Comparison of ENCODE assay signal across 8 mouse cellular contexts in genomic region chr17:28485977-28486400, GRCm38 (mm10). TPM values are rescaled to one million over a fixed set of nuclear protein-coding genes. Genes with fewer than 3 reads are reported as not detected.
DNase-seq lines count a peak whose midpoint lies in the region; ATAC-seq lines count a peak whose summit lies in the region.

No protein-coding gene starts in this region.

- no peaks in the 10 kb centered on the region for H3K36me3 ChIP-seq in hindbrain, embryonic 15.5 days

- WGBS in hindbrain, embryonic 15.5 days: 0% methylated on average over 39 of the region's 58 CpGs

- H3K9ac ChIP-seq in hindbrain, embryonic 15.5 days: peak overlapping the region; percentile 78

- peak; percentile 99 for ATAC-seq in hindbrain, embryonic 15.5 days (ENCODE audit: low FRiP score, low read depth)

- peak; percentile 87 for DNase-seq in WW6 (ENCODE audit: low read depth, low spot score)
- peak; percentile 98 for DNase-seq in cerebellum, postnatal 36 days
- peak; percentile 97 for DNase-seq in frontal cortex, postnatal 36 days (ENCODE audit: low spot score in 2 of 2)
- DNase-seq in layer of hippocampus, postnatal 36 days: peak; percentile 96 to 99
- peak; percentile 99 for DNase-seq in lung, postnatal 25 days (ENCODE audit: low spot score)
- peak; percentile 99 for DNase-seq in retina, embryonic 14.5 days (ENCODE audit: low spot score)
- DNase-seq in thymus, postnatal 36 days: peak; percentile 97 to 98

- H3K9me3 ChIP-seq in hindbrain, embryonic 15.5 days: no peaks in the 10 kb centered on the region

- H3K4me2 ChIP-seq in hindbrain, embryonic 15.5 days: peak overlapping the region; percentile 78

- H3K4me1 ChIP-seq in hindbrain, embryonic 15.5 days (replicated peaks): peaks cover 20% of the 10 kb centered on the region

- peak overlapping the region; percentile 85 for H3K27ac ChIP-seq in hindbrain, embryonic 15.5 days (replicated peaks)

- peak overlapping the region; percentile 95 for H3K4me3 ChIP-seq in hindbrain, embryonic 15.5 days

- H3K27me3 ChIP-seq in hindbrain, embryonic 15.5 days: no peaks in the 10 kb centered on the region

RNA-seq across cellular contexts. Expression of gene Fkbp5, which starts 31.3 kb away (rescaled TPM):
- 31.5 and 32.5 TPM in 2 replicates for polyA plus RNA-seq in hindbrain, embryonic 15.5 days (2015; fragmentation: Nextera tagmentation; extraction: Ambion mirVana)
- 10 to 100 TPM; 67.0 to 92.3 TPM for total RNA-seq in layer of hippocampus, postnatal 36 days (2021)

RNA-seq across cellular contexts. Expression of gene Armc12, which starts 44.6 kb away (rescaled TPM):
- polyA plus RNA-seq in hindbrain, embryonic 15.5 days (2015; fragmentation: Nextera tagmentation; extraction: Ambion mirVana): not detected in 2 replicates
- not detected for total RNA-seq in layer of hippocampus, postnatal 36 days (2021)

Comparison
In these comparisons a context has a peak if more than half of its experiments do, and no peak if none do; other contexts are left out.
1. Peak in every context shown above with its lines: DNase-seq, ATAC-seq, H3K4me3 ChIP-seq and H3K27ac ChIP-seq.